Mouse (Mus musculus): ENCODE data around the gene N4bp1.

GRCm38 (mm10) chr8:86920024-86920423, 35.0 kb upstream of the N4bp1 start:
- no peak for TF ChIP-seq RCOR1 (conservative IDR thresholded peaks at IDR 0.05; ENCODE audit: low read depth, low read length)
- no peak for TF ChIP-seq CTCF (conservative IDR thresholded peaks at IDR 0.05 in 1 of 2, IDR thresholded peaks at IDR 0.05 in 1 of 2; ENCODE audit: low read depth in 2 of 2, low read length in 2 of 2)
- no peak for TF ChIP-seq USF1 (IDR thresholded peaks at IDR 0.05; ENCODE audit: low read depth, low read length)
- TF ChIP-seq POLR2A (IDR thresholded peaks at IDR 0.05; ENCODE audit: low read depth, low read length) = no peak
- no peak for TF ChIP-seq RAD21 (IDR thresholded peaks at IDR 0.05; ENCODE audit: low read depth, low read length)
- no peak for TF ChIP-seq MEF2A (IDR thresholded peaks at IDR 0.05; ENCODE audit: borderline replicate concordance, low read depth, low read length)
- TF ChIP-seq POLR2AphosphoS2 (IDR thresholded peaks at IDR 0.05; ENCODE audit: low read depth, low read length) = no peak
- no peak for TF ChIP-seq TBP (conservative IDR thresholded peaks at IDR 0.05; ENCODE audit: low read depth, low read length)
- TF ChIP-seq EP300 (IDR thresholded peaks at IDR 0.05; ENCODE audit: low read length) = no peak
- TF ChIP-seq GABPA (IDR thresholded peaks at IDR 0.05; ENCODE audit: insufficient replicate concordance, low read depth, low read length) = no peak
- no peak for TF ChIP-seq KAT2A (IDR thresholded peaks at IDR 0.05; ENCODE audit: insufficient replicate concordance, low read length)
- TF ChIP-seq ZKSCAN1 (IDR thresholded peaks at IDR 0.05; ENCODE audit: borderline replicate concordance, low read depth, low read length) = no peak
- no peak for TF ChIP-seq USF2 (conservative IDR thresholded peaks at IDR 0.05; ENCODE audit: low read depth, low read length)

Measured in CH12.LX (cell line).